Mouse (Mus musculus): ENCODE data around the gene Fcer1g.

DNA sequence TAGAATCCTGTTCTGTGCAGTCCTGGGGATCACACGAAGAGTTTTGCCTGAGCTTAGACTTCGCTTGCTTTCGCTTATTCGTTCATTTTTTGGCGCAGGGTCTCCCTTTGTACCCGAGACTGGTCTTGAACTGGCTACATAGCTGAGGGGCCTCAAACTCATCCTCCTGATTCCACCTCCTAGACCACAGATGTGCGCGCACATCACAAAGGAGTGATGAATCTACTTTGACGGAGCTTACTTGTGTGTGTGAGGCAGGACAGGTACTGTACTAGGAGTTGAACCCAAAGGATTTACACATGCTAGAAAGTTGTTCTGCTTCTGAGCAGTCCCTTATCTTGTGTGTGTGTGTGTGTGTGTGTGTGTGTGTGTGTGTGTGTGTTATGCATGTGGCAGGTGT, 43.3 kb downstream of the Fcer1g start:
- TF ChIP-seq POLR2A (IDR thresholded peaks at IDR 0.05; ENCODE audit: borderline replicate concordance, control insufficient read depth, low read depth, low read length): no peak
- TF ChIP-seq CTCF (IDR thresholded peaks at IDR 0.05; ENCODE audit: control insufficient read depth, insufficient read depth, low read length): no peak
